Mouse (Mus musculus) frontal cortex, postnatal 10 days (tissue): ENCODE data around the gene Sf3b1.
"Not testable (repeated sequence)": the region's sequence is repeated elsewhere in the genome, so short reads cannot be mapped to it uniquely, and the experiment has no call there.

Experiments
- DNase-seq, 2 experiments: peaks; one replicate each; pipeline ENCODE4 v3.0.0; 2022; ENCODE audit warnings: low spot score in 2 of 2, mixed read lengths in 1 of 2

The Sf3b1 gene

DNA sequence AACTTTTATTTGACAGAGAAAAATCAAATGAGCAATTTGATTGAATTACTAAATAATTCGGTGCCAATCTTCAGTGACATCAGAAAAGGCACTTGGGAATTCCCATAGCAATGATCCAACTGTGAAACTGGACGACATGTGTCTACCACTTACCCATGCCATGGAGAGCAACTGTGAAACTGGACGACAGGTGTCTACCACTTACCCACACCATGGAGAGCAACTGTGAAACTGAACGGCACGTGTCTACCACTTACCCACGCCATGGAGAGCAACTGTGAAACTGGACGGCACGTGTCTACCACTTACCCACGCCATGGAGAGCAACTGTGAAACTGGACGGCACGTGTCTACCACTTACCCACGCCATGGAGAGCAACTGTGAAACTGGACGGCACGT is 70.3 kb downstream of the Sf3b1 start:
- not testable (repeated sequence) for DNase-seq

DNA sequence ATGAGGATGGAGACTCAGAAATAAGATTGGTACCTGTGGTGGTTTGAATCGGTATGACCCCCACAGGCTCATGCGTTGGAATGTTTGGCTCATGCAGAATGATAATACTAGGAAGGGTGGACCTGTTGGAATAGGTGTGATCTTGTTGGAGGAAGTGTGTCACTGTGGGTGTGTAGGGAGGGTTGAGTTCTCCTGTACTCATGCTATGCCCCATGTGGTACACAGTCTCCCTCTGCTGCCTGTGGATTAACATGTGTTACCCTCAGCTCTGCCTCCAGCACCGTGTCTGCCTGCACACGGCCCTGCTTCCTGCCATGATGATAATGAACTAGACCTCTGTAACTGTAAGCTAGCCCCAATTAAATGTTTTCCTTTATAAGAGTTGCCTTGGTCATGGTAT is 72.4 kb downstream of the Sf3b1 start:
- DNase-seq: no peak

DNA sequence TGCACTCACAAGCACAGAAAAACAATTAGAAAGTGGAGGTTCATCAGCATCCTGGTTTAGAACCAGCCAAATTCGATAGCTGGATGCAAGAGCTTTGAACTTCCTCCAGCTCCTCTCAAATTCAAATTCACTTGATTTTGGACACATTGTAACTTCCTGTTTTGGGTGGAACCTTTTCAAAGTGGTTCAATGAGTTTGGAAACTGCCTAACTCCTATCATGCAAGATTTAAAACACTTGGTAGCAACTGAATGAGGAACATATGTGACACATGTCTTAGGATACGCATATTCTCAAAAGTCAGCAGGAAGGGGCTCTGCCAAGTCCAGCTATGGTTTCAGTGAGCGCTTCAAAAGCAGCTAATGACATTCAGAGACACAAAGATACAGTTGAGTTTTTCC is 82.6 kb downstream of the Sf3b1 start:
- DNase-seq: no peak

DNA sequence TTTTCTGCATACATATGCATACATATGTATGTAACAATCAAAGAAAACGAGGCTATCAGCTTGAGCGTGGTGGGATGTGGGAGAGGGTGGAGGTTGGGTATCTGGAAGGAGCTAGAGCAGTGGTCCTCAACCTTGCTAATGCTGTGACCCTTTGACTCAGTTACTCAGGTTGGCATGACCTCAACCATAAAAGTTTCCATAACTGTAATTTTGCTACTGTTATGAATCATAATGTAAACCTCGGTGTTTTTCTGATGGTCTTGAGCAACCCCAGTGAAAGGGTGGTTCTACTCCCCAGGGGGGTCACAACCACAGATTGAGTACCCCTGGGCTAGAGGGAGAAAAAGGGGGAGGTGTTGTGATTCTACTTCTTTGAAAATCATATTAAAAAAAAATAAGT is 91.8 kb downstream of the Sf3b1 start:
- no peak for DNase-seq
